14 mouse cellular contexts compared by ENCODE assay signal in the genomic region with DNA sequence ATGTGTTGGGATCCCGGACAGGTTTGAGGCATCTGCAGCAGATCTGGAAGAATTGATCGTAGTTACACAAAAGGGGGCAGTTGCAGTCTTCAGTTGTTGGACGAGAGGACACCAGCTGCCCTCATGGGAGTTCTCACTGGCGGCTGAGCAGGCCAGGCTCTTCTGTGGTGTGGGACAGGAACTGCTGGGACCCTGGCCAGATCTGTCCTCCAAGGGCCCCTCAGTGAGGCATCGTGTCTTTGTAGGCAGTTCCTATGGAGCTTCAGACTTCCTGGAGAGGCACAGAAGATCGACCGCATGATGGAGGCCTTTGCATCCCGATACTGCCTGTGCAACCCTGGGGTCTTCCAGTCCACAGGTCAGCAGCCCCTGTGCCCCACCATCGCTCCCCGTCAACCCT.
"Had no signal": no experiment of that assay in that cellular context is flagged by ENCODE, and none has a peak within 500 bp of the region (broad histone marks: within the 10 kb centered on the region; RNA-seq: fewer than 3 reads in every experiment).

No protein-coding gene starts in this region.

- DNase-seq: kidney, adult 18-20 months; kidney, postnatal 25 days; lung, adult 2 months; lung, postnatal 36 days; right cerebral cortex, postnatal 14 days; thymus, adult 2 months; thymus, postnatal 4 days had no signal

- H3K27ac ChIP-seq: kidney, embryonic 15.5 days; left cerebral cortex, adult 2 months; limb, embryonic 10.5 days; midbrain, embryonic 12.5 days; stomach, embryonic 15.5 days had no signal

- H3K27me3 ChIP-seq: kidney, embryonic 15.5 days; midbrain, embryonic 12.5 days; stomach, embryonic 15.5 days had no signal

- H3K4me2 ChIP-seq: kidney, embryonic 15.5 days; midbrain, embryonic 12.5 days; stomach, embryonic 15.5 days had no signal

- H3K4me3 ChIP-seq: kidney, embryonic 15.5 days; left cerebral cortex, adult 2 months; limb, embryonic 10.5 days; midbrain, embryonic 12.5 days; stomach, embryonic 15.5 days had no signal

- H3K9ac ChIP-seq: kidney, embryonic 15.5 days; midbrain, embryonic 12.5 days; stomach, embryonic 15.5 days had no signal

- H3K4me1 ChIP-seq: kidney, embryonic 15.5 days; limb, embryonic 10.5 days; midbrain, embryonic 12.5 days; stomach, embryonic 15.5 days had no signal

- H3K9me3 ChIP-seq: kidney, embryonic 15.5 days; limb, embryonic 10.5 days; midbrain, embryonic 12.5 days; stomach, embryonic 15.5 days had no signal

- ATAC-seq: lung, postnatal 0 days; midbrain, embryonic 16.5 days had no signal
